Mouse (Mus musculus): Measurements from ENCODE around the gene Zfp704.

DNA sequence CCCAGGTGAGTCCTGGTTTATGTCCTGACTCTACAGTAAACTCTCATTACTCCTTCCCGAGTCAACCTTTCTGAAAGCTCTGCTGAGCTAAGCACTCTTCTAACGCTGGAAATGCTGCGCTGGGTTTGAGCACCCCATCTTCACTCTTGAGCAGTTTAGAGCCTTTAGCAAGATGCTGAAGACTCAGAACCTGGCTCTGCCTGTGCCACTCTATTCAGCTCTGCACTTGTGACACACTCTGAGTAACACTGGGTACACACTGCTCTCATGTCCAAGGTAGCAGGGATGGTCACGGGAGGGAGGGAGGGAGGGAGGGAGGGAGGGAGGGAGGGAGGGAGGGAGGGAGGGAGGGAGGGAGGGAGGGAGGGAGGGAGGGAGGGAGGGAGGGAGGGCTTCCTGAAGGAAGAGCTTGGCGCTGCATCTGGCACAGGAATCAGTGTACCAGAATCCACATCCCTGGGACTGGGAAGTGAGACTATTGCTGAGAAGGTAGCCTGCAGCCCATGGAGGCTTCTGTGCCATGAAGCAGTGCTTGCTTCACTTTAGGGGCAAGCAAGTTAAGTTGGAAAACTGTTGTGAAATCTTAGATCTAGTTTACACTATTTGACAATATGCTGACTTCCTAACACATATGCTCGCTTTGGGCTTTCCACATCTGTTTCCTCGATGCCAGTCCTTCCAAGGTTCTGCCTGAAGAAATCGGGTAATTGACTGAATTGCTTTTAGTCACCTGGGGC is 93.6 kb downstream of the Zfp704 start:
- TF ChIP-seq CTCF (IDR thresholded peaks at IDR 0.05; ENCODE audit: extremely low read depth, insufficient read depth, low read length) = no peak
- no peak for TF ChIP-seq POLR2A (IDR thresholded peaks at IDR 0.05; ENCODE audit: extremely low read depth, insufficient read depth, low read length)

All from cortical plate, adult 2 months (tissue).